In the genomic region with DNA sequence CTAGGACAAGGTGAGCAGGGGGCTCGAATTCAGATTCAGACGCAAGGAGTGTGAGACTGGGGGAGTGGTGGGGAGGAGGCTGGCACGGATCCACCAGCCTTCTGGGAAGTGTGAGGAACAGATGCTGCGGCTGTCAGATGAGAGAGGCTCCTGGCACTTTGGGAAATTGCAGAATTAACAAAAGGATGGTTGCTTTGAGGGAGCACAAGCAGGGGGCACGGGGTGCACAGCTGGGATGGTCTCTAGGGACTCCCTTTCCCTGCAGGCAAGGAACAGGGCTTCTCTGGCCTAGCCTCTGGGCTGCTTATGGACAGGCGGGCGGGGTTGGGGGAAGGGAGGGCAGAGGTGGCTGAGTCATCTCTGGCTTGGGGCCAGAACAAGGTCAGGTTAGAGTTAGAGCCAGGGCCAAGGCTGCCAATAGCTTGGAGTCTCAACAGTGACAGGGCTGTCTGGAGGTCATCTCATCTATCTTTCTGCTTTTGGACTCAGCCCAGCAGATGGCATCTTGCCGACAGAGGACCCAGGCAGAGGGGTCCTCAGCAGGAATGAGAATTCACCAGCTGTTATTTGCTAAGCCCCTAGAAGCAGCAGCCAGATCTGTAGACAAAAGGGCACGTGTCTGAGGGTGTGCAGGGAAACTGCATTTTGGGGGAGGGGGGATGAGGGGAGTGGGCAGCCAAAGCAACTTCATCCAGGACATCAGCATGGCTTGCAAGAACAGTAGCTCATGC, we compare ENCODE assay signal across 7 mouse cellular contexts. TPM values are rescaled to one million over a fixed set of nuclear protein-coding genes. Genes with fewer than 3 reads are reported as not detected.
DNase-seq lines count a peak whose midpoint lies in the region; ATAC-seq lines count a peak whose summit lies in the region.

No protein-coding gene starts in this region.

- H3K9ac ChIP-seq in forebrain, embryonic 15.5 days (replicated peaks): 0 out of 2 replicates have a peak overlapping the region, but pooled peaks have one; percentile 4
- H3K9ac ChIP-seq in hindbrain, embryonic 13.5 days: peak overlapping the region; percentile 9; the same call in 1 of the 2 replicates
- no peak overlapping the region for H3K9ac ChIP-seq in liver, embryonic 12.5 days
- H3K9ac ChIP-seq in neural tube, embryonic 14.5 days (replicated peaks; ENCODE audit: low read depth, low read length): no peak overlapping the region

- ATAC-seq in forebrain, embryonic 15.5 days (replicated peaks): peak; percentile 62
- peak; percentile 68 for ATAC-seq in hindbrain, embryonic 13.5 days (ENCODE audit: low FRiP score)
- ATAC-seq in liver, embryonic 12.5 days: 0 out of 2 replicates have a peak, but pooled peaks have one; percentile 52
- peak; percentile 62 for ATAC-seq in neural tube, embryonic 14.5 days (ENCODE audit: low read depth)

- H3K27ac ChIP-seq in forebrain, embryonic 15.5 days (replicated peaks): peak overlapping the region; percentile 92
- H3K27ac ChIP-seq in hindbrain, embryonic 13.5 days: peak overlapping the region; percentile 90
- no peak overlapping the region for H3K27ac ChIP-seq in liver, embryonic 12.5 days
- H3K27ac ChIP-seq in neural tube, embryonic 14.5 days (ENCODE audit: low read depth, low read length): peak overlapping the region; percentile 76

- peaks cover 55% of the 10 kb centered on the region for H3K4me1 ChIP-seq in forebrain, embryonic 15.5 days
- H3K4me1 ChIP-seq in hindbrain, embryonic 13.5 days (replicated peaks): peaks cover 58% of the 10 kb centered on the region
- H3K4me1 ChIP-seq in liver, embryonic 12.5 days: peaks cover 10% of the 10 kb centered on the region; the same call in 1 of the 2 replicates
- H3K4me1 ChIP-seq in neural tube, embryonic 14.5 days (ENCODE audit: control insufficient read depth, insufficient read depth, low read length): peaks cover 30% of the 10 kb centered on the region

- 9% methylated on average over 9 of the region's 9 CpGs for WGBS in forebrain, embryonic 15.5 days
- 11% methylated on average over 9 of the region's 9 CpGs for whole genome bisulfite sequencing in hindbrain, embryonic 13.5 days
- WGBS in liver, embryonic 12.5 days (ENCODE audit: insufficient replicate concordance): 21% methylated on average over 9 of the region's 9 CpGs
- WGBS in neural tube, embryonic 14.5 days: 12% methylated on average over 9 of the region's 9 CpGs

- no peak overlapping the region for H3K4me3 ChIP-seq in forebrain, embryonic 15.5 days
- H3K4me3 ChIP-seq in hindbrain, embryonic 13.5 days: no peak overlapping the region
- no peak overlapping the region for H3K4me3 ChIP-seq in liver, embryonic 12.5 days
- no peak overlapping the region for H3K4me3 ChIP-seq in neural tube, embryonic 14.5 days (ENCODE audit: low read depth, low read length)

- H3K27me3 ChIP-seq in forebrain, embryonic 15.5 days: no peaks in the 10 kb centered on the region
- no peaks in the 10 kb centered on the region for H3K27me3 ChIP-seq in hindbrain, embryonic 13.5 days
- peaks cover 55% of the 10 kb centered on the region for H3K27me3 ChIP-seq in liver, embryonic 12.5 days (replicated peaks)
- H3K27me3 ChIP-seq in neural tube, embryonic 14.5 days (ENCODE audit: control insufficient read depth, insufficient read depth, low read length): no peaks in the 10 kb centered on the region

- DNase-seq in Muller cell, postnatal 12 days (ENCODE audit: inconsistent ontology term): peak; percentile 79
- peak; percentile 45 to 55 for DNase-seq in adrenal gland, postnatal 4 days (ENCODE audit: low spot score in 2 of 2)
- no peak for DNase-seq in left cerebral cortex, adult 18-20 months (ENCODE audit: low spot score in 2 of 2)

- H3K4me2 ChIP-seq in forebrain, embryonic 15.5 days (replicated peaks): no peak overlapping the region
- no peak overlapping the region for H3K4me2 ChIP-seq in hindbrain, embryonic 13.5 days
- H3K4me2 ChIP-seq in liver, embryonic 12.5 days: no peak overlapping the region
- no peak overlapping the region for H3K4me2 ChIP-seq in neural tube, embryonic 14.5 days (ENCODE audit: low read depth, low read length)

- H3K36me3 ChIP-seq in forebrain, embryonic 15.5 days: no peaks in the 10 kb centered on the region
- no peaks in the 10 kb centered on the region for H3K36me3 ChIP-seq in hindbrain, embryonic 13.5 days
- H3K36me3 ChIP-seq in liver, embryonic 12.5 days: no peaks in the 10 kb centered on the region
- no peaks in the 10 kb centered on the region for H3K36me3 ChIP-seq in neural tube, embryonic 14.5 days (ENCODE audit: control insufficient read depth, insufficient read depth, low read length)

- H3K9me3 ChIP-seq in forebrain, embryonic 15.5 days: no peaks in the 10 kb centered on the region
- no peaks in the 10 kb centered on the region for H3K9me3 ChIP-seq in hindbrain, embryonic 13.5 days
- H3K9me3 ChIP-seq in liver, embryonic 12.5 days (replicated peaks): no peaks in the 10 kb centered on the region
- H3K9me3 ChIP-seq in neural tube, embryonic 14.5 days (ENCODE audit: control insufficient read depth, low read length): no peaks in the 10 kb centered on the region

RNA-seq across cellular contexts. Expression of gene Cntn2, which starts 15.0 kb away (rescaled TPM):
- total RNA-seq in adrenal gland, postnatal 4 days (2021): 1 to 10 TPM; 1.2 to 2.0 TPM
- 117 and 137 TPM in 2 replicates for polyA plus RNA-seq in forebrain, embryonic 15.5 days (2015; fragmentation: Nextera tagmentation; extraction: Ambion mirVana)
- polyA plus RNA-seq in hindbrain, embryonic 13.5 days (2015; fragmentation: Nextera tagmentation; extraction: Ambion mirVana): 57.6 and 67.5 TPM in 2 replicates
- 0.02 and 0.19 TPM in 2 replicates for polyA plus RNA-seq in liver, embryonic 12.5 days (2016; fragmentation: Nextera tagmentation; extraction: Ambion mirVana)
- polyA plus RNA-seq in neural tube, embryonic 14.5 days (2014; fragmentation: Nextera tagmentation; extraction: Ambion mirVana): 18.5 and 43.6 TPM in 2 replicates
- total RNA-seq in left cerebral cortex, adult 18-20 months (2021): 10 to 100 TPM; 65.8 to 86.7 TPM

RNA-seq across cellular contexts. Expression of gene Tmem81, which starts 52.0 kb away (rescaled TPM):
- total RNA-seq in adrenal gland, postnatal 4 days (2021): 1 to 10 TPM; 5.2 to 5.4 TPM
- 1.3 and 1.5 TPM in 2 replicates for polyA plus RNA-seq in forebrain, embryonic 15.5 days (2015; fragmentation: Nextera tagmentation; extraction: Ambion mirVana)
- polyA plus RNA-seq in hindbrain, embryonic 13.5 days (2015; fragmentation: Nextera tagmentation; extraction: Ambion mirVana): 0.97 and 1.0 TPM in 2 replicates
- polyA plus RNA-seq in liver, embryonic 12.5 days (2016; fragmentation: Nextera tagmentation; extraction: Ambion mirVana): 1.5 and 1.7 TPM in 2 replicates
- polyA plus RNA-seq in neural tube, embryonic 14.5 days (2014; fragmentation: Nextera tagmentation; extraction: Ambion mirVana): 0.60 and 1.3 TPM in 2 replicates
- total RNA-seq in left cerebral cortex, adult 18-20 months (2021): 1 to 10 TPM; 4.7 to 4.8 TPM

Comparison
In these comparisons a context has a peak if more than half of its experiments do, and no peak if none do; other contexts are left out.
1. DNase-seq: peak in Muller cell, postnatal 12 days (single experiment) and adrenal gland, postnatal 4 days (2 of 2); none in left cerebral cortex, adult 18-20 months (0 of 2).
2. H3K9ac ChIP-seq: peak in forebrain, embryonic 15.5 days (single experiment) and hindbrain, embryonic 13.5 days (single experiment); none in liver, embryonic 12.5 days (single experiment) and neural tube, embryonic 14.5 days (single experiment).
3. RNA of gene Cntn2, which starts 15.0 kb away (polyA plus RNA-seq): 117 to 137 TPM in forebrain, embryonic 15.5 days, 57.6 to 67.5 TPM in hindbrain, embryonic 13.5 days and 18.5 to 43.6 TPM in neural tube, embryonic 14.5 days; 0.02 to 0.19 TPM in liver, embryonic 12.5 days; every median in the first group is over 10 times any median in the second.
4. Peak in every context shown above with its lines, with median percentiles within 50 percentile points of each other: ATAC-seq.